Mouse (Mus musculus) limb, embryonic 11.5 days (tissue): ENCODE results near the gene Ehmt2. TPM values are rescaled to one million over a fixed set of nuclear protein-coding genes. Genes with fewer than 3 reads are reported as not detected.
"Not testable (repeated sequence)": the region's sequence is repeated elsewhere in the genome, so short reads cannot be mapped to it uniquely, and the experiment has no call there.

ENCODE experiments used
- ATAC-seq: fragments of 200-750 bp; cut with Nextera tagmentation; 2 replicates; pipeline ENCODE4 v1.8.0; 2017; ENCODE audit warnings: low read depth; ENCODE audit not compliant: insufficient number of reproducible peaks, low FRiP score, low TSS enrichment
- DNase-seq: peaks from one replicate; pipeline ENCODE4 v3.0.0-alpha.2; 2015; ENCODE audit warnings: low spot score
- H3K27ac ChIP-seq: fragments of 300-500 bp; sonication (generic); replicated peaks from 2 replicates; pipeline ENCODE4 v1.5.1; 2014; ENCODE audit warnings: low read depth, mild to moderate bottlenecking, low read length
- H3K27me3 ChIP-seq: fragments of 300-500 bp; sonication (generic); 2 replicates; pipeline ENCODE4 v1.6.1; 2014; ENCODE audit warnings: mild to moderate bottlenecking, low read length, mixed read lengths; ENCODE audit not compliant: control insufficient read depth, insufficient read depth
- H3K36me3 ChIP-seq: fragments of 300-500 bp; sonication (generic); 2 replicates; pipeline ENCODE4 v1.6.1; 2014; ENCODE audit warnings: mild to moderate bottlenecking, low read length, moderate library complexity, mixed read lengths; ENCODE audit not compliant: control insufficient read depth, insufficient read depth
- H3K4me1 ChIP-seq: fragments of 300-500 bp; sonication (generic); 2 replicates; pipeline ENCODE4 v1.6.1; 2014; ENCODE audit warnings: low read length, mixed read lengths; ENCODE audit not compliant: control insufficient read depth, insufficient read depth
- H3K4me2 ChIP-seq: fragments of 300-500 bp; sonication (generic); 2 replicates; pipeline ENCODE4 v1.6.1; 2014; ENCODE audit warnings: low read depth, mild to moderate bottlenecking, moderate library complexity; ENCODE audit not compliant: severe bottlenecking
- H3K4me3 ChIP-seq: fragments of 300-500 bp; sonication (generic); 2 replicates; pipeline ENCODE4 v1.5.1; 2014; ENCODE audit warnings: low read depth, low read length
- H3K9ac ChIP-seq: fragments of 300-500 bp; sonication (generic); 2 replicates; pipeline ENCODE4 v1.6.1; 2014; ENCODE audit warnings: mild to moderate bottlenecking, low read length
- H3K9me3 ChIP-seq: fragments of 300-500 bp; sonication (generic); 2 replicates; pipeline ENCODE4 v1.6.1; 2016; ENCODE audit warnings: low read length; ENCODE audit not compliant: control insufficient read depth
- WGBS: fragments of 180-500 bp; shearing (Covaris S2); extraction: QIAGEN DNeasy Blood & Tissue Kit; methylation state at CpG from one replicate; pipeline ENCODE4 v1.1.7; 2014; 5-methylcytosine and 5-hydroxymethylcytosine counted together
- polyA plus RNA-seq: library from polyadenylated mRNA; unstranded; fragments of >200 nt; fragmentation: Nextera tagmentation; extraction: Ambion mirVana; gene quantifications from 2 replicates; pipeline ENCODE4 v1.2.1, GENCODE M21; 2014

Gene Ehmt2
- polyA plus RNA-seq, 1 experiment from 2014 or later = 78.9 TPM

DNA sequence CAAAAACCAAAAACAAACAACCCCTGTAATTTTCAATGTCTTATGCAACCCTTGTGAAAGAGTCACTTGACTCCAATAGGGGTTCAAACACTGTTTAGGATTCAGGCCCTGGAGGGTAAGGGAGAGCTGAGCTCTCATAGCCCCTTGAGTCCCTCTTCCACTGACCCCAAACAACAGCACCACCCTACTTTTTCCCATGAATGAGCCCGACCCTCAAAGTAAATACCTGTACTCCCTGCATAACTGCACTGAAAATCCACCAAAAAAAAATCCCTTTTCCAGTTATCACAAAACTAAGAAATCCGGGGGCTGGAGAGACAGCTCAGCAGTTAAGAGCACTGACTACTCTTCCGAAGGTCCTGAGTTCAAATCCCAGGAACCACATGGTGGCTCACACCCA is 57.6 kb downstream of the Ehmt2 start:
- no peak overlapping the region for H3K27ac ChIP-seq
- H3K9ac ChIP-seq = no peak overlapping the region
- H3K27me3 ChIP-seq = peaks cover 5% of the 10 kb centered on the region; the same call in 1 of the 2 replicates
- H3K4me3 ChIP-seq = no peak overlapping the region
- H3K36me3 ChIP-seq = peaks cover 3% of the 10 kb centered on the region; the same call in 1 of the 2 replicates
- DNase-seq = no peak
- no peak for ATAC-seq
- H3K4me1 ChIP-seq = peaks cover 7% of the 10 kb centered on the region; the same call in 1 of the 2 replicates
- WGBS = 78% methylated on average over 3 of the region's 3 CpGs
- no peaks in the 10 kb centered on the region for H3K9me3 ChIP-seq
- H3K4me2 ChIP-seq = no peak overlapping the region

DNA sequence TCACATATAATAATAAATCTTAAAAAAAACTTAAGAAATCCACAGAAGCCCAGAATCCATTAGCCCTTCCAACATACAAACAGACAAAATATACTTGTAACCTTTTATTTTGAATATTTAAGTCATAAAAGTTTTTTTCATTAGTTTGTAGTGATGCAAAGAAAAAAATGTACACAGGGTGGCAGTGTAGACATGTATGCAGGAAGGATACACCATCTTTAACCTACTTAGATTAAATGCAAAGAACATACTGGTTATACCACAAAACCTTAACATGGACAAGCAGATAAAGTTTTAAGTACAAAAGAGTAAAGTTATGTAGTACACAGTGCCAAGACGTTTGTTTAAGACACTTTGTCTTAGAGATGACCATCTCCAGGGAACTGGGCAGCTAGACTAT is 58.1 kb downstream of the Ehmt2 start:
- no peak overlapping the region for H3K27ac ChIP-seq
- peaks cover 5% of the 10 kb centered on the region; the same call in 1 of the 2 replicates for H3K27me3 ChIP-seq
- no peak overlapping the region for H3K4me2 ChIP-seq
- H3K36me3 ChIP-seq = no peaks in the 10 kb centered on the region
- no peaks in the 10 kb centered on the region for H3K9me3 ChIP-seq
- no peak overlapping the region for H3K9ac ChIP-seq
- H3K4me3 ChIP-seq = no peak overlapping the region
- H3K4me1 ChIP-seq = peaks cover 7% of the 10 kb centered on the region; the same call in 1 of the 2 replicates
- 48% methylated on average over 1 of the region's 1 CpGs for WGBS
- DNase-seq = no peak
- ATAC-seq = no peak

DNA sequence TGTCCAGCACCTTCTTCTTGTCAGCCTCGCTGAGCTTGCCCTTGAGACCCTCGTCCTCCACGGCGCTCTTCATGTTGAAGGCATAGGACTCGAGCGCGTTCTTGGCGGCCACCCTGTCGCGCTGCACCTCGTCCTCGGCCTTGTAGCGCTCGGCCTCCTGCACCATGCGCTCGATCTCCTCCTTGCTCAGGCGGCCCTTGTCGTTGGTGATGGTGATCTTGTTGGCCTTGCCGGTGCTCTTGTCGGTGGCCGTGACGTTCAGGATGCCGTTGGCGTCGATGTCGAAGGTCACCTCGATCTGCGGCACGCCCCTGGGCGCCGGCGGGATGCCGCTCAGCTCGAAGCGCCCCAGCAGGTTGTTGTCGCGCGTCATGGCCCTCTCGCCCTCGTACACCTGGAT is 59.0 kb downstream of the Ehmt2 start:
- H3K4me3 ChIP-seq, H3K36me3 ChIP-seq, DNase-seq, H3K27me3 ChIP-seq, H3K4me2 ChIP-seq, H3K9ac ChIP-seq, H3K27ac ChIP-seq, H3K4me1 ChIP-seq, H3K9me3 ChIP-seq, ATAC-seq: not testable (repeated sequence)
- 20% methylated on average over 31 of the region's 40 CpGs for WGBS

DNA sequence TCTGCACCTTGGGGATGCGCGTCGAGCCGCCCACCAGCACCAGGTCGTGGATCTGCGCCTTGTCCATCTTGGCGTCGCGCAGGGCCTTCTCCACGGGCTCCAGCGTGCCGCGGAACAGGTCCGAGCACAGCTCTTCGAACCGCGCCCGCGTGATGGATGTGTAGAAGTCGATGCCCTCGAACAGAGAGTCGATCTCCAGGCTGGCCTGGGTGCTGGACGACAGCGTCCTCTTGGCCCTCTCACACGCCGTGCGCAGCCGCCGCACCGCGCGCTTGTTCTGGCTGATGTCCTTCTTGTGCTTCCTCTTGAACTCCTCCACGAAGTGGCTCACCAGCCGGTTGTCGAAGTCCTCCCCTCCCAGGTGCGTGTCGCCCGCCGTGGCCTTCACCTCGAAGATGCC is 59.7 kb downstream of the Ehmt2 start:
- H3K9me3 ChIP-seq, ATAC-seq, DNase-seq, H3K4me2 ChIP-seq, H3K36me3 ChIP-seq, H3K27me3 ChIP-seq, H3K4me1 ChIP-seq, H3K27ac ChIP-seq, H3K9ac ChIP-seq, H3K4me3 ChIP-seq: not testable (repeated sequence)
- WGBS = 28% methylated on average over 22 of the region's 40 CpGs

DNA sequence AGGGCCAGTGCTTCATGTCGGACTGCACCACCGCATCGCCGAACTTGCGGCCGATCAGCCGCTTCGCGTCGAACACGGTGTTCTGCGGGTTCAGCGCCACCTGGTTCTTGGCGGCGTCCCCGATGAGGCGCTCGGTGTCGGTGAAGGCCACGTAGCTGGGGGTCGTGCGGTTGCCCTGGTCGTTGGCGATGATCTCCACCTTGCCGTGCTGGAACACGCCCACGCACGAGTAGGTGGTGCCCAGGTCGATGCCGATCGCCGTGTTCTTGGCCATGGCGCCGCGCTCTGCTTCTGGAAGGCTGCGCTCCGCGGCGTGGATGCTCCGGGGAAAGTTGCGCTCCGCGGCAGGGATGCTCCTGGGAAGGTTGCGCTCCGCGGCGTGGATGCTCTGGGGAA is 60.5 kb downstream of the Ehmt2 start:
- H3K9me3 ChIP-seq, H3K9ac ChIP-seq, H3K27me3 ChIP-seq, H3K4me1 ChIP-seq, H3K27ac ChIP-seq, H3K36me3 ChIP-seq, DNase-seq: not testable (repeated sequence)
- peak overlapping the region; percentile 60 for H3K4me2 ChIP-seq
- ATAC-seq = peak; percentile 32; the same call in 1 of the 2 replicates
- peak overlapping the region; percentile 48 for H3K4me3 ChIP-seq
- WGBS = 1% methylated on average over 19 of the region's 47 CpGs

- peak within 1 kb of the TSS; percentile 59; the same call in 1 of the 2 replicates for H3K9ac ChIP-seq
- H3K9me3 ChIP-seq, H3K36me3 ChIP-seq, H3K4me1 ChIP-seq, H3K27me3 ChIP-seq: not testable (repeated sequence)
- peak; percentile 90 for ATAC-seq
- peak; percentile 85 for DNase-seq
- H3K4me2 ChIP-seq = peak within 1 kb of the TSS; percentile 60
- under 1% methylated on average over 29 of the region's 32 CpGs for WGBS
- H3K27ac ChIP-seq = 0 out of 2 replicates have a peak within 1 kb of the TSS, but pooled peaks have one; percentile 65
- H3K4me3 ChIP-seq = peak within 1 kb of the TSS; percentile 48
These were observed 61.0 kb downstream of the Ehmt2 start, which contains the start of gene Hspa1b for GRCm38 (mm10) chr17:34959130-34959778. TSS of gene Hspa1b (minus strand) at chr17:34959238.

- peak overlapping the region; percentile 60 for H3K4me2 ChIP-seq
- H3K9me3 ChIP-seq = no peaks in the 10 kb centered on the region
- DNase-seq = peak; percentile 45
- peaks cover 7% of the 10 kb centered on the region; the same call in 1 of the 2 replicates for H3K4me1 ChIP-seq
- H3K9ac ChIP-seq = peak overlapping the region; percentile 43; the same call in 1 of the 2 replicates
- peak; percentile 24; the same call in 1 of the 2 replicates for ATAC-seq
- H3K36me3 ChIP-seq = no peaks in the 10 kb centered on the region
- no peak overlapping the region for H3K27ac ChIP-seq
- WGBS = 13% methylated on average over 12 of the region's 12 CpGs
- H3K27me3 ChIP-seq = peaks cover 5% of the 10 kb centered on the region; the same call in 1 of the 2 replicates
- peak overlapping the region; percentile 48 for H3K4me3 ChIP-seq
These were observed 61.7 kb downstream of the Ehmt2 start for GRCm38 (mm10) chr17:34959881-34960515.

DNA sequence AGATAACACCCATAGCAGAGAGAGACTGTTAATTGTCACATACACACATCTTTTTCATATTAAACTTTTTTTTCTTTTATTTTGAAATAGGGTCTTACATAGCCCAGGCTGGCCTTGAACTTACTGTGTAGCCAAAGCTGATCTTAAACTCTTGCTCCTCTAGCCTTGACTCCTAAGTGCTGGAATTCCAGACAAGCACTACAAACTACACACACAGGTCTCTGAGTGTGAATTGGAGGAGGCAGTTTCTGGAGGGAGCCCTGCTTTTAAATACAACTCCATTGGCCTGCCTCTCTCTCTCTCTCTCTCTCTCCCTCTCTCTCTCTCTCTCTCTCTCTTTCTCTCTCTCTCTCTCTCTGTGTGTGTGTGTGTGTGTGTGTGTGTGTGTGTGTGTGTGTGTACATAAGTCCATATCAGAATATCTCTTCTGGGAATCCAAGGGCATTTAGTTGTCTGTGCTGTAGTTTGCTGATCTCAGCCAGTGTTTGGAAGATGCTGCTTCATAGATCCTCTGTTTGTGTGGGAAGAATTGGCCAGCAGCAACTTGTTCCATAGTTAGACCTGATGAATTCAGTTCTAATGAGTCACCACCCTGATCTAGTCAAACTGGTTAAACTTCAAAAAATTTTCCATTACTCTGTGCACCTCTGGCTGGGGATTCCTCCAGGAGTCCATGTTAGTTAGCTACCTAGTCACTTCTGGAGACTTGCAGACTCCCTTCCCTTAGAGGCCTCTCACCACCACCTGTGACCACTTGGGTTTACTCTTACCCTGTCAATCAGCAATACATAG is 62.6 kb downstream of the Ehmt2 start:
- no peaks in the 10 kb centered on the region for H3K36me3 ChIP-seq
- peaks cover 7% of the 10 kb centered on the region; the same call in 1 of the 2 replicates for H3K4me1 ChIP-seq
- H3K27ac ChIP-seq = no peak overlapping the region
- H3K4me3 ChIP-seq = no peak overlapping the region
- no peak overlapping the region for H3K4me2 ChIP-seq
- no peak for ATAC-seq
- H3K9ac ChIP-seq = no peak overlapping the region
- no peak for DNase-seq
- peaks cover 4% of the 10 kb centered on the region; the same call in 1 of the 2 replicates for H3K27me3 ChIP-seq
- no peaks in the 10 kb centered on the region for H3K9me3 ChIP-seq
